Mouse (Mus musculus) forebrain, embryonic 16.5 days (tissue): ENCODE data around the gene Taf5l. TPM values are rescaled to one million over a fixed set of nuclear protein-coding genes. Genes with fewer than 3 reads are reported as not detected.
"Not testable (repeated sequence)": the region's sequence is repeated elsewhere in the genome, so short reads cannot be mapped to it uniquely, and the experiment has no call there.

ENCODE experiments used
- ATAC-seq: fragments of 200-750 bp; cut with Nextera tagmentation; 2 replicates; pipeline ENCODE4 v1.8.0; 2017; ENCODE audit warnings: mild to moderate bottlenecking, moderate library complexity
- H3K27ac ChIP-seq: fragments of 300-500 bp; sonication (generic); 2 replicates; pipeline ENCODE4 v1.5.1; 2014; ENCODE audit warnings: low read length, control low read depth
- H3K27me3 ChIP-seq: fragments of 300-500 bp; sonication (generic); replicated peaks from 2 replicates; pipeline ENCODE4 v1.6.1; 2014; ENCODE audit warnings: low read length; ENCODE audit not compliant: control insufficient read depth, insufficient read depth
- H3K36me3 ChIP-seq: fragments of 300-500 bp; sonication (generic); 2 replicates; pipeline ENCODE4 v1.6.1; 2014; ENCODE audit not compliant: control insufficient read depth, insufficient read depth
- H3K4me1 ChIP-seq: fragments of 300-500 bp; sonication (generic); replicated peaks from 2 replicates; pipeline ENCODE4 v1.6.1; 2014; ENCODE audit warnings: low read length; ENCODE audit not compliant: control insufficient read depth, insufficient read depth
- H3K4me2 ChIP-seq: fragments of 300-500 bp; sonication (generic); 2 replicates; pipeline ENCODE4 v1.6.1; 2014; ENCODE audit warnings: mild to moderate bottlenecking, low read length, control low read depth
- H3K4me3 ChIP-seq: fragments of 300-500 bp; sonication (generic); replicated peaks from 2 replicates; pipeline ENCODE4 v1.5.1; 2014; ENCODE audit warnings: mild to moderate bottlenecking, low read length, control low read depth
- H3K9ac ChIP-seq: fragments of 300-500 bp; sonication (generic); replicated peaks from 2 replicates; pipeline ENCODE4 v1.6.1; 2014; ENCODE audit warnings: low read depth, low read length, control low read depth
- H3K9me3 ChIP-seq: fragments of 300-500 bp; sonication (generic); 2 replicates; pipeline ENCODE4 v1.6.1; 2016; ENCODE audit warnings: low read length; ENCODE audit not compliant: control insufficient read depth
- WGBS: fragments of 180-500 bp; shearing (Covaris S2); extraction: QIAGEN DNeasy Blood & Tissue Kit; methylation state at CpG from one replicate; pipeline ENCODE4 v1.1.7; 2014; 5-methylcytosine and 5-hydroxymethylcytosine counted together
- polyA plus RNA-seq: library from polyadenylated mRNA; unstranded; fragments of >200 nt; fragmentation: Nextera tagmentation; extraction: Ambion mirVana; gene quantifications from 2 replicates; pipeline ENCODE4 v1.2.1, GENCODE M21; 2015

Taf5l gene
- polyA plus RNA-seq, 1 experiment from 2014 or later, result 27.1 TPM

DNA sequence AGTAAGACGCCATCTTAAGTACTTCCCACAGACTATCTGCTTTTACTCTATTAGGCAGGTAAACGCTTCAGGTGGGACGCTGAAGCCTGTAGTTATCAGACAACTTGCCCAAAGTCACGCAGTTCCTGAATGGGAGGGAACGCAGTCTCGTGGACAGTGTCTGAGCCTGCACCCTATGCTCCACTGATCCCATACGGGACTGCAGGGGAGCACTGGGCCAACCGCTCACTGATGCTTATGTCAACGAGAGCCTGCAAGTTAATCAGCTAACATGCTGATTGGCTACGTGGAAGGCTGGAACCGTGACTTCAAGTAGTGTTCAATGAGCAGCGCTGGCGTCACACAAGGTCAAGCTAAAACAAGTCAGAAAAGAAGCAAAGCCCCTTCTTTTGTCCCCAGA lies 1.4 kb downstream of the Taf5l start:
- no peak for ATAC-seq
- Histone ChIP-seq H3K9ac (no peak overlapping the region), H3K4me1 (peaks cover 24% of the 10 kb centered on the region), H3K4me3 (no peak overlapping the region), H3K36me3 (no peaks in the 10 kb centered on the region), H3K9me3 (no peaks in the 10 kb centered on the region), H3K4me2 (peak overlapping the region; percentile 61), H3K27ac (no peak overlapping the region), H3K27me3 (no peaks in the 10 kb centered on the region)
- WGBS, result 36% methylated on average over 13 of the region's 13 CpGs

DNA sequence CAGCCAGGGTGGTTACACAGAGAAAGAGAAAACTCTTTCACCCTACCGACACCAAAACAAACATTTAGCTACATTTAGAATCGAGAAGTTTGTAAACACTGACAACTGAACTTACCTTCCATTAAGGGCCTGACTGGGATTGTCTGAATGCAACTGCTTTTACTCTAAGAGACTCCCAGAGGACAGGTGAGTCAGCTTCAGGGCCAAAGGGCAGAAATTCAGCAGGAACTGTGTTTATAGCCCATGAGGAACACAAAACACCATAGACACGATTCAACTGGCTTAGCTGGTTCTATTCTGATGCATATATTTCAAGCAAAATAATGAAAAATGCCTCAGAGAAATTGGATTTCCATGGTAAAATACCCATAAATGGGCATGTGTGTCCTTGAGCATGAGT lies 6.4 kb downstream of the Taf5l start:
- peaks cover 7% of the 10 kb centered on the region for H3K4me1 ChIP-seq
- H3K9me3 ChIP-seq, result no peaks in the 10 kb centered on the region
- no peak overlapping the region for H3K27ac ChIP-seq
- no peak for ATAC-seq
- 84% methylated on average over 3 of the region's 3 CpGs for WGBS
- H3K27me3 ChIP-seq, result no peaks in the 10 kb centered on the region
- H3K4me3 ChIP-seq, result no peak overlapping the region
- H3K4me2 ChIP-seq, result no peak overlapping the region
- no peak overlapping the region for H3K9ac ChIP-seq
- 0 out of 2 replicates have a peak, but pooled peaks cover under 1% of the 10 kb centered on the region for H3K36me3 ChIP-seq

DNA sequence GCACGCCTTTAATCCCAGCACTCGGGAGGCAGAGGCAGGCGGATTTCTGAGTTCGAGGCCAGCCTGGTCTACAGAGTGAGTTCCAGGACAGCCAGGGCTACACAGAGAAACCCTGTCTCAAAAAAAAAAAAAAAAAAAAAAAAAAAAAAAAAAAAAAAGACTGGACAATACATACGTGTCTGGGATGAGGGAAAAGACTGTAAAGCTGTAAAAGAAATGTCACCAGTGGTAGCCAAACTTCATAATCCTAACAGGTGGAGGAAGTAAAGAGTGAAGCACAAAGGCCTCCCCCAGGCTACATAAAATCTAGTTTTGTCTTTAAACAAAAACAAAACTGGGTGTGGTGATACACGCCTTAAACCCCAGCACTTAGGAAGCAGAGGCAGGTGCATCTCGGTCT lies 6.9 kb downstream of the Taf5l start:
- H3K4me3 ChIP-seq, H3K4me1 ChIP-seq, H3K4me2 ChIP-seq, ATAC-seq, H3K36me3 ChIP-seq, H3K9ac ChIP-seq, H3K27ac ChIP-seq, H3K27me3 ChIP-seq, H3K9me3 ChIP-seq: not testable (repeated sequence)
- 90% methylated on average over 6 of the region's 7 CpGs for WGBS

DNA sequence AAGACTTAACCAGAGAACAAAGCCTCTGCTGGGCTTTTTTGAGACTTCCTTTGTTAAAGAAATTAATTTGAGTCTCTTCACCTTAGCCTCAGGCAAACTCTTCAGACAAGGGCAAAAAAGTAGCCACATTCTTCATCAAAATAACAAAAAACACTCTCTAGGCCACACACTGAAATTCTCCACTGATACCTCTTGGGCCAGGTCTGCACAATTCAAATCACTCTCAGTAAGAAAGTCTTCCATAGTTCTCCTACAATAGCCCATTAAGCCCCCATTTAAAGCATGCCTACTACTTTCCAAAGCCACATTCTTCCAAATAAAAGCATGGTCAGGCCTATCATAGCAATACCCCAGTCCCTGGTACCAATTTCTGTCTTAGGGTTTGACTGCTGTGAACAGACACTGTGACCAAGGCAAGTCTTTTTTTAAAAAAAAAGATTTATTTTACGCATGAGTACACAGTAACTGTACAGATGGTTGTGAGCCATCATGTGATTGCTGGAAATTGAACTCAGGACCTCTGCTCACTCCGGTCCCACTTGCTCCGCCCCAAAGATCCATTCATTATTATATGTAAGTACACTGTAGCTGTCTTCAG lies 9.1 kb downstream of the Taf5l start:
- Histone ChIP-seq H3K4me3 (no peak overlapping the region), H3K9ac (no peak overlapping the region), H3K9me3 (no peaks in the 10 kb centered on the region), H3K4me1 (no peaks in the 10 kb centered on the region), H3K36me3 (peaks cover 11% of the 10 kb centered on the region), H3K27me3 (no peaks in the 10 kb centered on the region), H3K4me2 (no peak overlapping the region), H3K27ac (no peak overlapping the region)
- ATAC-seq, result no peak
- WGBS, result 99% methylated on average over 3 of the region's 3 CpGs

DNA sequence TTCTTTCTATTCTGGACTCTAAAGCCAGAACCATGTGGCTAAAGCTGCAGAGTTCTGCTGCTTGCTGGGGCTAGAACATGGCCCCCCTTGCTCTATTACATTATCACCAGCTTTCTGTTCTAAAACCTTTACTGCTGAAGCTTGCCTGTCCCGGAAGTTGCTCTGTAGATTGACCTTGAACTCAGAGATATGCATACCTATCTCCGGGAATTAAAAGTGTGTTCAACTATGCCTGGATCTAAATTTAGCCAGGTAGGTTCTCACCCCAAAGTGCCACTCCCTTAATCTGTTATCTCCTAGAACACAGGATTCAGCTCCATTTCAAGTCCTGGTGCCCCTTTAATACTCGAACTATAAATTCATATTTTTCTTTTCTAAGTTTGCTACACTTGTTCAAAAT lies 9.6 kb downstream of the Taf5l start:
- WGBS, result 92% methylated on average over 3 of the region's 3 CpGs
- ATAC-seq, result no peak

DNA sequence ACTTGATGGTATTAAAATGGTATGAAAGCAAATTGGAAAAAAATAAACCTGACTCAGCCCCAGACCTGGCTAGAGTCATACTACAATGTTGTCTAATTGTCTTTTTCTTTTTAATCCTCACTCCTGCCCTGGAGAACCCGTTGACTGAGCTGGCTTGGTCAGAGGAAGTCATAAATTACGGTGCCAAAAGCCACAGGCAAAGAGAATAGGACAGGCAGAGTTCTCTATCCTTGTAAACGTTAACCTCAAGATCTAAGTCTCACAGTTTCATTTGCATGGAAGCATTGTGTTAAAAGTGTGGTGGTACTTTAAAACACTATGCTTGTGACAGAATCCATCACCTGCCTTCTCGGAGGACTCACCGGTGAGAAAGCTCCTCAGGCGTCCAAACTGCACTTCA lies 13.4 kb downstream of the Taf5l start:
- ATAC-seq, result no peak
- Histone ChIP-seq H3K27me3 (no peaks in the 10 kb centered on the region), H3K9ac (no peak overlapping the region), H3K4me3 (no peak overlapping the region), H3K4me1 (no peaks in the 10 kb centered on the region), H3K4me2 (no peak overlapping the region), H3K9me3 (no peaks in the 10 kb centered on the region), H3K27ac (no peak overlapping the region), H3K36me3 (peaks cover 25% of the 10 kb centered on the region)
- 92% methylated on average over 6 of the region's 6 CpGs for WGBS

More for the DNA sequence above, 9.6 kb downstream of the Taf5l start:
- Histone ChIP-seq H3K9me3 (no peaks in the 10 kb centered on the region), H3K4me1 (no peaks in the 10 kb centered on the region), H3K9ac (no peak overlapping the region), H3K27ac (no peak overlapping the region), H3K4me3 (no peak overlapping the region), H3K4me2 (no peak overlapping the region), H3K27me3 (no peaks in the 10 kb centered on the region), H3K36me3 (peaks cover 15% of the 10 kb centered on the region)

DNA sequence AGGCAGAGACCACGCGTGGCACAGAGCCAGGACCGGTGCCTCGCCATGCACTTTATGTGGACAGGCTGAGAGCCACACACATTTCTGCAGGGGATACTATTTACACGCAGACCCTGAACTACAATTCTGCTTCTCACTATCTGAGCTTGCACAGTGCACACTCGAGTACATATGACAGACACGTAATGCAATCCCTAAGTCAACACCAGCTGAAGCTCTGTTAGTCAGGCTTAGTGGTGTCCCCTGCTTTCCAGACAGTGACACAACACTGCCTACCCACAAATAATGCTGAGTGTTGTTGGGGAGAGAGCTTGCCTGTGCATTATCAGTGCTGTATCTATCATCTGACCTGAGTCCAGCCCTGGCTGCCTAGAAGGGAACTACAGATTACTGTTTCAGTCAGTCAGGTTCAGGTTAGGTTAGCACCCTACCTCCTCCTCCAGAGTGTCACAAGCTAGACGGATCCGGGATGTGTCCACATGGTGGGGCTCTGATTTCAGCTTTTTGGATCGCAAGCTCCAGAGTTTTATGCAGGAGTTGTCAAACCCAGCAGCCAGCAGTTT lies 18.6 kb downstream of the Taf5l start:
- peaks cover 27% of the 10 kb centered on the region for H3K36me3 ChIP-seq
- no peak overlapping the region for H3K4me2 ChIP-seq
- H3K9me3 ChIP-seq, result no peaks in the 10 kb centered on the region
- H3K4me3 ChIP-seq, result no peak overlapping the region
- H3K9ac ChIP-seq, result no peak overlapping the region
- ATAC-seq, result no peak
- WGBS, result 91% methylated on average over 10 of the region's 10 CpGs
- H3K4me1 ChIP-seq, result no peaks in the 10 kb centered on the region
- no peak overlapping the region for H3K27ac ChIP-seq
- H3K27me3 ChIP-seq, result no peaks in the 10 kb centered on the region

DNA sequence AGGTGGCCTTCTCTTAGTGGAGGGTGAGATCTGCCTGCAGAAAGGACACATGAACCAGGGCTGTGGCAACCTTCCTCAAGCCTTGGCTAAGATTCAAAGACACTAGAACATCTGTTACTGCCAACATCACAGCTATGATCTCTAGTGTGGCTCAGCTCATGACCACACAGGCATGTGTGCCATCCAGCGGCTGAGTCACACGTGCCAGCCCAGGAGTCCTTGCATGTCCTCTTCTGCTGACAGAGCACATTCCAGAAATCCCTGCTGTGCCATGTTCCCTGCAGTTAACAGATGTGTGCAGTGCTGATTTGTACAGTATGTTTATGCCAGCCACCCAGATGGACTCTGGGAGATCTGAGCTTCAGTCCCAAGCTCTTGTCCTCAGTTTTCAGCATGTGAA lies 21.6 kb downstream of the Taf5l start:
- H3K9me3 ChIP-seq, result no peaks in the 10 kb centered on the region
- peaks cover 22% of the 10 kb centered on the region for H3K36me3 ChIP-seq
- no peaks in the 10 kb centered on the region for H3K4me1 ChIP-seq
- H3K27ac ChIP-seq, result no peak overlapping the region
- no peaks in the 10 kb centered on the region for H3K27me3 ChIP-seq
- no peak overlapping the region for H3K4me2 ChIP-seq
- 83% methylated on average over 2 of the region's 2 CpGs for WGBS
- no peak for ATAC-seq
- H3K4me3 ChIP-seq, result no peak overlapping the region
- H3K9ac ChIP-seq, result no peak overlapping the region

DNA sequence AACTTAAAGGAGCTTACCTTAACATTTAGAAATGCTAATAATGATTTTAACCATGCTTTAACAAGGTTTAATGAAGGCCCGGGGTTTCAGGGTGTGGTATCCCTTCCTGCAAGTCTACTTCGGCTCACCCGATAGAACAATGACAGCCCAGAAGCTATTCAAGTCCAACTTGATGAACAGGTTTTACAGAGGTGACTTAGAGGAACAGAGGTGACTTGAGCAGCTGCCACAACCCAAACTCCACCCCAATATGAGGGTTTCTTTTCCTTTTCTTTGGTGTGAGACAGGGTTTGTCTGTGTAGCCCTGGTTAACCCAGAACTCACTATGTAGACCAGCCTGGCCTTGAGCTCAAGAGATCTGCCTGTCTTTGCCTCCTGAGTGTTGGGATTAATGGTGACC lies 27.2 kb downstream of the Taf5l start:
- H3K27me3 ChIP-seq, result no peaks in the 10 kb centered on the region
- no peak for ATAC-seq
- no peak overlapping the region for H3K27ac ChIP-seq
- WGBS, result 97% methylated on average over 3 of the region's 3 CpGs
- H3K9me3 ChIP-seq, result no peaks in the 10 kb centered on the region
- no peak overlapping the region for H3K9ac ChIP-seq
- H3K4me1 ChIP-seq, result no peaks in the 10 kb centered on the region; the same call in 1 of the 2 replicates
- peaks cover 6% of the 10 kb centered on the region; the same call in 1 of the 2 replicates for H3K36me3 ChIP-seq
- H3K4me2 ChIP-seq, result no peak overlapping the region
- no peak overlapping the region for H3K4me3 ChIP-seq

DNA sequence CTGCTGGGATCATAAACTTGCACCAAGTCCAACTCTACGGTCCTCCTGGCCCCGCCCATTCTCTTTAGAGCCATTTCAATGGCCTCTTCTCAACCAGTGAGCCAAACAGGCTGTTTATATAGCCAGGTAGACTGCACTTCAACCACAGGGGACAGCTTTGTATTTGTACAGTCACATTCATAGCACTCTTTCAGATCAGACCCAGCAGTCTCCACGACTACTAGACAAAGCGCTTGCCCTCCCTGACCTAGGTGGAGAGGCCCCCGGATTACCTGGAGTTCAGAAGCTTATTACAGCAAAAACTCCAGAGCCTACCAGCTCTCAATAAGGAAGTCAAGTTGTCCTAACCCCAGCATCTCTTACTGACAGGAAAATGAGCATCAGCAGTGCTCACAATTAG lies 27.6 kb downstream of the Taf5l start:
- Histone ChIP-seq H3K4me2 (no peak overlapping the region), H3K36me3 (peaks cover 6% of the 10 kb centered on the region; the same call in 1 of the 2 replicates), H3K9me3 (no peaks in the 10 kb centered on the region), H3K4me1 (no peaks in the 10 kb centered on the region; the same call in 1 of the 2 replicates), H3K27me3 (no peaks in the 10 kb centered on the region), H3K27ac (no peak overlapping the region), H3K9ac (no peak overlapping the region), H3K4me3 (no peak overlapping the region)
- no peak for ATAC-seq
- WGBS, result 92% methylated on average over 5 of the region's 5 CpGs
